In genomic region chr7:81573397-81573796, GRCm38 (mm10) we compare ENCODE assay signal across 8 mouse cellular contexts. TPM values are rescaled to one million over a fixed set of nuclear protein-coding genes. Genes with fewer than 3 reads are reported as not detected.
A peak's percentile ranks its signal among the peaks of the same experiment; 100 is the strongest.
DNase-seq lines count a peak whose midpoint lies in the region.

No protein-coding gene starts in this region.

- intact Hi-C loops in gastrocnemius, postnatal 14 days (cut with DNase I; ENCODE audit: low total_unique reads) = no loop called here
- intact Hi-C loops in heart, postnatal 36 days (cut with DNase I) = loop anchor here (5.0 to 10.0 kb wide), 3 partner anchors 231 to 361 kb away; partner anchors contain the start of genes Hdgfl3 and Pde8a

- peak; percentile 20 for DNase-seq in gastrocnemius, postnatal 14 days
- no peak for DNase-seq in gastrocnemius, postnatal 10 days
- peak; percentile 34 for DNase-seq in 3134 (ENCODE audit: extremely low read depth, insufficient read length, low spot score)
- DNase-seq in adrenal gland, postnatal 25 days = peak; percentile 46
- DNase-seq in heart, postnatal 36 days = peak; percentile 38 to 46
- DNase-seq in retina, embryonic 14.5 days (ENCODE audit: low spot score) = no peak
- DNase-seq in urinary bladder, postnatal 10 days (ENCODE audit: low spot score) = no peak
- no peak for DNase-seq in thymus, postnatal 25 days

RNA-seq across cellular contexts. Expression of gene Whamm, which starts 2.3 kb away (rescaled TPM):
- total RNA-seq in gastrocnemius, postnatal 14 days (2021) = 1 to 10 TPM; 4.8 to 5.7 TPM
- total RNA-seq in gastrocnemius, postnatal 10 days (2021) = 1 to 10 TPM; 5.9 to 6.5 TPM
- 21.4 and 25.0 TPM in 2 replicates for total RNA-seq in adrenal gland, postnatal 25 days (2021)
- total RNA-seq in heart, postnatal 36 days (2021) = 10 to 100 TPM in 1 of 2 experiments, 1 to 10 TPM in 1; 10.0 to 10.5 TPM

RNA-seq across cellular contexts. Expression of gene Fsd2, which starts 6.7 kb away (rescaled TPM):
- total RNA-seq in gastrocnemius, postnatal 14 days (2021) = 100 to 1,000 TPM; 204 to 220 TPM
- 100 to 1,000 TPM; 195 to 220 TPM for total RNA-seq in gastrocnemius, postnatal 10 days (2021)
- total RNA-seq in adrenal gland, postnatal 25 days (2021) = 0.29 and 0.85 TPM in 2 replicates
- 100 to 1,000 TPM; 276 to 293 TPM for total RNA-seq in heart, postnatal 36 days (2021)

Comparison
In these comparisons a context has a peak if more than half of its experiments do, and no peak if none do; other contexts are left out.
1. DNase-seq: peak in gastrocnemius, postnatal 14 days (single experiment), 3134 (single experiment), adrenal gland, postnatal 25 days (single experiment) and heart, postnatal 36 days (2 of 2); none in gastrocnemius, postnatal 10 days (single experiment), retina, embryonic 14.5 days (single experiment), urinary bladder, postnatal 10 days (single experiment) and thymus, postnatal 25 days (single experiment).
2. RNA of gene Fsd2, which starts 6.7 kb away (total RNA-seq): 276 to 293 TPM in heart, postnatal 36 days, 204 to 220 TPM in gastrocnemius, postnatal 14 days and 195 to 220 TPM in gastrocnemius, postnatal 10 days; 0.29 to 0.85 TPM in adrenal gland, postnatal 25 days; every median in the first group is over 100 times any median in the second.